13 mouse cellular contexts compared by ENCODE assay signal in genomic region chr8:122702301-122702941, GRCm38 (mm10). TPM values are rescaled to one million over a fixed set of nuclear protein-coding genes. Genes with fewer than 3 reads are reported as not detected.
DNase-seq lines count a peak whose midpoint lies in the region; ATAC-seq and TF ChIP-seq lines count a peak whose summit lies in the region.
"Had no signal": no experiment of that assay in that cellular context is flagged by ENCODE, and none has a peak within 500 bp of the region (broad histone marks: within the 10 kb centered on the region; RNA-seq: fewer than 3 reads in every experiment).

No protein-coding gene starts in this region.

- no peak overlapping the region for H3K4me3 ChIP-seq in heart, postnatal 0 days (ENCODE audit: low read depth, low read length)
- H3K4me3 ChIP-seq in heart, embryonic 12.5 days = no peak overlapping the region
- no peak overlapping the region for H3K4me3 ChIP-seq in liver, embryonic 12.5 days
- H3K4me3 ChIP-seq in stomach, embryonic 16.5 days (replicated peaks; ENCODE audit: low read length) = no peak overlapping the region
- H3K4me3 ChIP-seq: embryonic facial prominence, embryonic 10.5 days; heart, embryonic 13.5 days had no signal

- H3K36me3 ChIP-seq in heart, postnatal 0 days (replicated peaks; ENCODE audit: control insufficient read depth, insufficient read depth, low read length) = no peaks in the 10 kb centered on the region
- no peaks in the 10 kb centered on the region for H3K36me3 ChIP-seq in heart, embryonic 12.5 days
- H3K36me3 ChIP-seq in liver, embryonic 12.5 days = no peaks in the 10 kb centered on the region
- no peaks in the 10 kb centered on the region for H3K36me3 ChIP-seq in stomach, embryonic 16.5 days (ENCODE audit: control insufficient read depth, insufficient read depth, low read length)
- H3K36me3 ChIP-seq: embryonic facial prominence, embryonic 10.5 days; heart, embryonic 13.5 days had no signal

- no peak for TF ChIP-seq CTCF in heart, postnatal 0 days (IDR thresholded peaks at IDR 0.05; ENCODE audit: low read depth)

- no peak overlapping the region for H3K4me2 ChIP-seq in heart, postnatal 0 days (ENCODE audit: low read depth, low read length)
- H3K4me2 ChIP-seq in heart, embryonic 12.5 days = no peak overlapping the region
- H3K4me2 ChIP-seq in liver, embryonic 12.5 days = peak overlapping the region; percentile 11
- no peak overlapping the region for H3K4me2 ChIP-seq in stomach, embryonic 16.5 days (ENCODE audit: low read depth, low read length)
- H3K4me2 ChIP-seq: heart, embryonic 13.5 days had no signal

- no peaks in the 10 kb centered on the region for H3K9me3 ChIP-seq in heart, postnatal 0 days (replicated peaks; ENCODE audit: control insufficient read depth, low read length)
- H3K9me3 ChIP-seq in heart, embryonic 12.5 days (replicated peaks) = no peaks in the 10 kb centered on the region
- no peaks in the 10 kb centered on the region for H3K9me3 ChIP-seq in liver, embryonic 12.5 days (replicated peaks)
- H3K9me3 ChIP-seq in stomach, embryonic 16.5 days (replicated peaks; ENCODE audit: control insufficient read depth, low read length) = no peaks in the 10 kb centered on the region
- H3K9me3 ChIP-seq: embryonic facial prominence, embryonic 10.5 days; heart, embryonic 13.5 days had no signal

- no peak for DNase-seq in heart, postnatal 0 days (ENCODE audit: low spot score)
- no peak for DNase-seq in urinary bladder, postnatal 14 days (ENCODE audit: low spot score)
- DNase-seq in kidney, postnatal 10 days = no peak
- DNase-seq in kidney, adult 9 months = no peak
- DNase-seq: right cerebral cortex, postnatal 14 days had no signal

- no peak for TF ChIP-seq EP300 in heart, postnatal 0 days (IDR thresholded peaks at IDR 0.05; ENCODE audit: low read depth)

- no peaks in the 10 kb centered on the region for H3K27me3 ChIP-seq in heart, postnatal 0 days (ENCODE audit: control insufficient read depth, insufficient read depth, low read length)
- peaks cover 20% of the 10 kb centered on the region; the same call in 1 of the 2 replicates for H3K27me3 ChIP-seq in heart, embryonic 12.5 days (replicated peaks)
- peaks cover 23% of the 10 kb centered on the region for H3K27me3 ChIP-seq in liver, embryonic 12.5 days (replicated peaks)
- no peaks in the 10 kb centered on the region for H3K27me3 ChIP-seq in stomach, embryonic 16.5 days (ENCODE audit: control insufficient read depth, insufficient read depth, low read length)

- no peaks in the 10 kb centered on the region; the same call in 1 of the 2 replicates for H3K4me1 ChIP-seq in heart, postnatal 0 days (ENCODE audit: control insufficient read depth, insufficient read depth)
- peaks cover 35% of the 10 kb centered on the region for H3K4me1 ChIP-seq in heart, embryonic 12.5 days (replicated peaks)
- peaks cover 78% of the 10 kb centered on the region for H3K4me1 ChIP-seq in liver, embryonic 12.5 days
- peaks cover 9% of the 10 kb centered on the region; the same call in 1 of the 2 replicates for H3K4me1 ChIP-seq in stomach, embryonic 16.5 days (ENCODE audit: control insufficient read depth, insufficient read depth, low read length)

- H3K9ac ChIP-seq in heart, postnatal 0 days (replicated peaks; ENCODE audit: low read depth, low read length) = no peak overlapping the region
- no peak overlapping the region for H3K9ac ChIP-seq in heart, embryonic 12.5 days
- no peak overlapping the region for H3K9ac ChIP-seq in liver, embryonic 12.5 days
- peak overlapping the region; percentile 16; the same call in 1 of the 2 replicates for H3K9ac ChIP-seq in stomach, embryonic 16.5 days (ENCODE audit: low read length)
- H3K9ac ChIP-seq: heart, embryonic 13.5 days had no signal

- no peak for ATAC-seq in heart, postnatal 0 days (ENCODE audit: insufficient read depth, low read depth)
- ATAC-seq in heart, embryonic 12.5 days (ENCODE audit: insufficient number of reproducible peaks, low FRiP score) = no peak
- ATAC-seq in CD4-positive, CD25-positive, alpha-beta regulatory T cell, adult 4 months = peak; percentile 60
- no peak for ATAC-seq in liver, embryonic 12.5 days
- ATAC-seq in stomach, embryonic 16.5 days (ENCODE audit: insufficient read depth, low FRiP score) = no peak
- ATAC-seq: forebrain, embryonic 16.5 days; intestine, postnatal 0 days had no signal

- H3K27ac ChIP-seq in heart, postnatal 0 days (ENCODE audit: low read depth) = 0 out of 2 replicates have a peak overlapping the region, but pooled peaks have one; percentile 1
- H3K27ac ChIP-seq in heart, embryonic 12.5 days (ENCODE audit: poor library complexity, severe bottlenecking) = no peak overlapping the region
- H3K27ac ChIP-seq in liver, embryonic 12.5 days = no peak overlapping the region
- H3K27ac ChIP-seq in stomach, embryonic 16.5 days (ENCODE audit: low read length) = no peak overlapping the region
- H3K27ac ChIP-seq: embryonic facial prominence, embryonic 10.5 days; heart, embryonic 13.5 days had no signal

- WGBS in heart, postnatal 0 days = 52% methylated on average over 10 of the region's 10 CpGs
- 50% methylated on average over 10 of the region's 10 CpGs for WGBS in heart, embryonic 12.5 days
- 14% methylated on average over 10 of the region's 10 CpGs for WGBS in liver, embryonic 12.5 days (ENCODE audit: insufficient replicate concordance)
- WGBS in stomach, embryonic 16.5 days = 38% methylated on average over 10 of the region's 10 CpGs

RNA-seq across cellular contexts. Expression of gene Cbfa2t3, which starts 3.5 kb away (rescaled TPM):
- total RNA-seq in heart, postnatal 0 days (2014; rRNA removed; ENCODE audit: low replicate concordance) = 1.1 and 3.6 TPM in 2 replicates
- 4.3 and 4.4 TPM in 2 replicates for polyA plus RNA-seq in heart, postnatal 0 days (2015; fragmentation: Nextera tagmentation; extraction: Ambion mirVana)
- polyA plus RNA-seq in heart, embryonic 12.5 days (2016; fragmentation: Nextera tagmentation; extraction: Ambion mirVana) = 6.2 TPM in 2 replicates
- under 1 TPM in 1 of 2 experiments, not detected in 1; 0.25 TPM for polyA plus RNA-seq in CD4-positive, CD25-positive, alpha-beta regulatory T cell, adult 4 months (2017; shearing (Covaris generic))
- polyA plus RNA-seq in liver, embryonic 12.5 days (2016; fragmentation: Nextera tagmentation; extraction: Ambion mirVana) = 7.7 and 8.0 TPM in 2 replicates
- 3.2 and 4.1 TPM in 2 replicates for polyA plus RNA-seq in stomach, embryonic 16.5 days (2015; fragmentation: Nextera tagmentation; extraction: Ambion mirVana)
